Mouse (Mus musculus): ENCODE measurements at regions not wholly inside any gene's neighbourhood (a gene's known extent, or its start where the extent isn't known, plus 50 kb on each side); places are given as distances from the start of the nearest gene placed in this dataset.
A peak's percentile ranks its signal among the peaks of the same experiment; 100 is the strongest.

- Histone ChIP-seq H3K4me1 (no peaks in the 10 kb centered on the region), H3K9me3 (no peaks in the 10 kb centered on the region), H3K4me3 (no peak overlapping the region), H3K27ac (no peak overlapping the region), H3K27me3 (no peaks in the 10 kb centered on the region), H3K9ac (no peak overlapping the region), H3K4me2 (no peak overlapping the region), H3K36me3 (no peaks in the 10 kb centered on the region)
- no peak for ATAC-seq (ENCODE audit: borderline replicate concordance, extremely low read depth, low FRiP score, low TSS enrichment)
- WGBS = 26% methylated on average over 3 of the region's 3 CpGs
These were observed 2188.6 kb upstream of the Tenm3 start for GRCm38 (mm10) chr8:51032386-51032785.

DNA sequence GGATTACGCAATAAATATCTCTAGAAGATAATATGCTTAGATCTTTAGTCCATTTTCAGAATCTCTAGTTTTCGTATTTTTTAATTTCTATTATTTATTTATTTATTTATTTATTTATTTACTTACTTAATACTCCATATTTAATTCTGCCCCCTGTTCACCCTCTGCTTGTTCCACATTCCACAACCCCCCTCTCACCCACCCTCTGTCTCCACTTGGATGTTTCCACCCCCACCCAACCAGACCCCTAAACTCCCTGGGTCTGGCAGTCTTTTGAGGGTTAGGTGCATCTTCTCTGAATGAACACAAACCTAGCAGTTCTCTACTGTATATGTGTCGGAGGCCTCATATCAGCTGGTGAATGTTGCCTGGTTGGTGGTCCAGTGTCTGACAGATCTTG is 2166.8 kb upstream of the Tenm3 start:
- Histone ChIP-seq H3K36me3 (no peaks in the 10 kb centered on the region), H3K27ac (no peak overlapping the region), H3K9me3 (no peaks in the 10 kb centered on the region), H3K4me1 (no peaks in the 10 kb centered on the region), H3K27me3 (no peaks in the 10 kb centered on the region), H3K4me3 (no peak overlapping the region), H3K9ac (no peak overlapping the region), H3K4me2 (no peak overlapping the region)
- no peak for ATAC-seq (ENCODE audit: borderline replicate concordance, extremely low read depth, low FRiP score, low TSS enrichment)
- 82% methylated on average over 3 of the region's 3 CpGs for WGBS

DNA sequence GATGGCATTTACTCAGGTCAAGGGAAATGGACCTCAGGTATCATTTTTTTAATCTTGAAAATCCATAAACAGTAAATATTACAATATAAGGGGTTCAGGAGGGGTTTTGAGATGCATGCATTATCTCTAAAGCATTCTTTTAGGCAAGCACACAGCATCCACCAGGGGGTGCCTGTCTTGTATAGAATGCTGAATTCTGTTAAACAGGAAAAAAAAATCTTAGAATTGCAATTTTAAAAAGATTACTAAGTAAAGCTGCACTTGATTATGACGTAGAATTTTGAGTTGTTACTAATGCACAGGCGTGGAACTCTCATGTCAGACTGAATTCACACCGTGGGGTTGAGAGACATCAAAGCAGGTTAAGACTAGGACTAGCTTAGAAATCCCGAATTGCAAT is 2123.6 kb upstream of the Tenm3 start:
- H3K36me3 ChIP-seq = no peaks in the 10 kb centered on the region
- 48% methylated on average over 4 of the region's 4 CpGs for WGBS
- ATAC-seq (ENCODE audit: borderline replicate concordance, extremely low read depth, low FRiP score, low TSS enrichment) = no peak
- no peak overlapping the region for H3K9ac ChIP-seq
- H3K9me3 ChIP-seq = no peaks in the 10 kb centered on the region
- no peak overlapping the region for H3K4me3 ChIP-seq
- no peak overlapping the region for H3K4me2 ChIP-seq
- H3K27me3 ChIP-seq = no peaks in the 10 kb centered on the region
- H3K4me1 ChIP-seq = no peaks in the 10 kb centered on the region
- H3K27ac ChIP-seq = no peak overlapping the region

DNA sequence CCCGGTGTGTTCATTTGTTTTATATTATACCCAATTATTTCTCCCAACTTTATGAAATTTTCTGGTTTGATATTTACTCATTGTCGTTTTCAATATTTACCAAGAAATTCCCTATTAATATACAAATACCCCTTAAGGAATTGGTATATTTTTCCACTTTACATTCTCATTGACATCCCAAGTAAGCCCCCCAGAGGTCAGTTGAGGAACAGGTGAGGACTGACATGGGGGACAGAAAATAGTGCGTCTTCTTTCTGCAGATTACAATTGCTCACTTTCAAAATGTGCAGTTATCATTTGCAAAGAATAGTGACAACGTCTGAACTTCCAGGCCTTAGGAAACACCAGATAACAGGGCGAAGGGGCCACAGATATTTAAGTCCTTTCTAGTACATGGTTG is 2073.8 kb upstream of the Tenm3 start:
- Histone ChIP-seq H3K9ac (no peak overlapping the region), H3K36me3 (no peaks in the 10 kb centered on the region), H3K4me1 (no peaks in the 10 kb centered on the region), H3K4me2 (no peak overlapping the region), H3K9me3 (no peaks in the 10 kb centered on the region), H3K27me3 (peaks cover 29% of the 10 kb centered on the region), H3K4me3 (no peak overlapping the region), H3K27ac (no peak overlapping the region)
- no peak for ATAC-seq (ENCODE audit: borderline replicate concordance, extremely low read depth, low FRiP score, low TSS enrichment)
- WGBS = 18% methylated on average over 5 of the region's 5 CpGs

DNA sequence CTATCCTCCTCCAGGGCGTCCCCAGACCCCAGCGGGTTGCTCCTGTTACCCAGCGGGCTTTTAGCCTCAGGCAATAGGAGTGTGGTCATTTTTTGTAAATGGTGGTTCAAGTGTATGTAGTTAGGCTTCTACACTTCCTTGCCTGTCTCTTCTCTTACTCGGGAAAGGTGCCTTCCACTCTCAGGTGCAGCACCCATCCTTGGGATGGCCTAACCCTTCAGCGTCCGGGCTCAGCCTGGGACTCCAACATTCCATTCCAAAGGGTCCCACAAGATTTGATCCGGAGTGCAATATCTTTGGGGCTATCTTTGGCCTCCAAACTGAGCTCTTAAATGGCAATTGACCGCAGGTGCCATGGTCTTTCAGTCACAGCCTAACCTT is 2073.0 kb upstream of the Tenm3 start:
- Histone ChIP-seq H3K4me2 (peak overlapping the region; percentile 94), H3K4me1 (no peaks in the 10 kb centered on the region), H3K9me3 (no peaks in the 10 kb centered on the region), H3K27ac (no peak overlapping the region), H3K27me3 (peaks cover 29% of the 10 kb centered on the region), H3K4me3 (peak overlapping the region; percentile 46), H3K36me3 (no peaks in the 10 kb centered on the region), H3K9ac (no peak overlapping the region)
- 4% methylated on average over 8 of the region's 8 CpGs for WGBS
- no peak; the same call in 1 of the 2 replicates for ATAC-seq (ENCODE audit: borderline replicate concordance, extremely low read depth, low FRiP score, low TSS enrichment)

GRCm38 (mm10) chr8:50915876-50916732 is 2072.4 kb upstream of the Tenm3 start:
- no peaks in the 10 kb centered on the region for H3K4me1 ChIP-seq
- H3K36me3 ChIP-seq = no peaks in the 10 kb centered on the region
- no peak overlapping the region for H3K27ac ChIP-seq
- WGBS = under 1% methylated on average over 52 of the region's 56 CpGs
- H3K9me3 ChIP-seq = no peaks in the 10 kb centered on the region
- peak; percentile 69; the same call in 1 of the 2 replicates for ATAC-seq (ENCODE audit: borderline replicate concordance, extremely low read depth, low FRiP score, low TSS enrichment)
- H3K27me3 ChIP-seq = peaks cover 29% of the 10 kb centered on the region
- peak overlapping the region; percentile 46 for H3K4me3 ChIP-seq
- H3K4me2 ChIP-seq = peak overlapping the region; percentile 94
- 0 out of 2 replicates have a peak overlapping the region, but pooled peaks have one; percentile 25 for H3K9ac ChIP-seq

GRCm38 (mm10) chr8:50915259-50915875 is 2071.6 kb upstream of the Tenm3 start:
- H3K4me3 ChIP-seq = peak overlapping the region; percentile 46
- peaks cover 29% of the 10 kb centered on the region for H3K27me3 ChIP-seq
- no peaks in the 10 kb centered on the region for H3K36me3 ChIP-seq
- no peak overlapping the region for H3K9ac ChIP-seq
- no peak; the same call in 1 of the 2 replicates for ATAC-seq (ENCODE audit: borderline replicate concordance, extremely low read depth, low FRiP score, low TSS enrichment)
- WGBS = 1% methylated on average over 22 of the region's 22 CpGs
- no peak overlapping the region for H3K27ac ChIP-seq
- H3K4me1 ChIP-seq = no peaks in the 10 kb centered on the region
- peak overlapping the region; percentile 94 for H3K4me2 ChIP-seq
- H3K9me3 ChIP-seq = no peaks in the 10 kb centered on the region

GRCm38 (mm10) chr8:50914615-50915014 is 2070.9 kb upstream of the Tenm3 start:
- H3K27ac ChIP-seq = no peak overlapping the region
- H3K9me3 ChIP-seq = no peaks in the 10 kb centered on the region
- ATAC-seq (ENCODE audit: borderline replicate concordance, extremely low read depth, low FRiP score, low TSS enrichment) = no peak
- no peaks in the 10 kb centered on the region for H3K36me3 ChIP-seq
- H3K4me1 ChIP-seq = no peaks in the 10 kb centered on the region
- WGBS = 11% methylated on average over 7 of the region's 7 CpGs
- H3K4me3 ChIP-seq = peak overlapping the region; percentile 46
- H3K27me3 ChIP-seq = peaks cover 29% of the 10 kb centered on the region
- peak overlapping the region; percentile 94 for H3K4me2 ChIP-seq
- H3K9ac ChIP-seq = no peak overlapping the region

GRCm38 (mm10) chr8:50878198-50878597 is 2034.4 kb upstream of the Tenm3 start:
- no peaks in the 10 kb centered on the region for H3K9me3 ChIP-seq
- H3K4me2 ChIP-seq = no peak overlapping the region
- no peaks in the 10 kb centered on the region for H3K36me3 ChIP-seq
- no peaks in the 10 kb centered on the region for H3K4me1 ChIP-seq
- no peak for ATAC-seq (ENCODE audit: borderline replicate concordance, extremely low read depth, low FRiP score, low TSS enrichment)
- no peak overlapping the region for H3K4me3 ChIP-seq
- H3K9ac ChIP-seq = no peak overlapping the region
- WGBS = 84% methylated on average over 5 of the region's 5 CpGs
- no peak overlapping the region for H3K27ac ChIP-seq
- no peaks in the 10 kb centered on the region for H3K27me3 ChIP-seq

Data from lung, embryonic 15.5 days (tissue).